Mouse (Mus musculus): Measurements from ENCODE around the gene Cul3. TPM values are rescaled to one million over a fixed set of nuclear protein-coding genes. Genes with fewer than 3 reads are reported as not detected.

Gene Cul3
- polyA plus RNA-seq, 1 experiment from 2014 or later: 23.7 TPM

GRCm38 (mm10) chr1:80241579-80241978, 98.7 kb downstream of the Cul3 start:
- no peaks in the 10 kb centered on the region for H3K4me1 ChIP-seq (replicated peaks; ENCODE audit: control insufficient read depth, insufficient read depth)
- H3K27me3 ChIP-seq (ENCODE audit: control insufficient read depth, insufficient read depth, low read length): no peaks in the 10 kb centered on the region
- ATAC-seq (ENCODE audit: low FRiP score, low TSS enrichment) (no peak), DNase-seq (ENCODE audit: low spot score) (no peak)
- WGBS: 89% methylated on average over 6 of the region's 6 CpGs
- no peaks in the 10 kb centered on the region for H3K36me3 ChIP-seq (ENCODE audit: control insufficient read depth, insufficient read depth, low read length)
- H3K9ac ChIP-seq (ENCODE audit: low read length): no peak overlapping the region
- no peak overlapping the region for H3K27ac ChIP-seq (replicated peaks)
- TF ChIP-seq EP300 (optimal IDR thresholded peaks at IDR 0.05): no peak
- TF ChIP-seq CTCF (IDR thresholded peaks at IDR 0.05; ENCODE audit: low read depth): no peak
- H3K4me2 ChIP-seq (replicated peaks; ENCODE audit: low read depth): no peak overlapping the region
- no peak overlapping the region for H3K4me3 ChIP-seq (ENCODE audit: low read depth, low read length)
- H3K9me3 ChIP-seq (ENCODE audit: control insufficient read depth, low read length): no peaks in the 10 kb centered on the region

GRCm38 (mm10) chr1:80240017-80240660, 100.1 kb downstream of the Cul3 start:
- 51% methylated on average over 12 of the region's 12 CpGs for WGBS
- TF ChIP-seq EP300 (optimal IDR thresholded peaks at IDR 0.05) (no peak), CTCF (IDR thresholded peaks at IDR 0.05; ENCODE audit: low read depth) (no peak)

GRCm38 (mm10) chr1:80239481-80239880, 100.8 kb downstream of the Cul3 start:
- DNase-seq (ENCODE audit: low spot score) (no peak), ATAC-seq (ENCODE audit: low FRiP score, low TSS enrichment) (no peak)
- H3K9me3 ChIP-seq (ENCODE audit: control insufficient read depth, low read length): no peaks in the 10 kb centered on the region
- TF ChIP-seq EP300 (optimal IDR thresholded peaks at IDR 0.05): no peak
- TF ChIP-seq CTCF (IDR thresholded peaks at IDR 0.05; ENCODE audit: low read depth): no peak
- H3K36me3 ChIP-seq (ENCODE audit: control insufficient read depth, insufficient read depth, low read length): no peaks in the 10 kb centered on the region
- no peak overlapping the region for H3K4me2 ChIP-seq (replicated peaks; ENCODE audit: low read depth)
- H3K4me1 ChIP-seq (replicated peaks; ENCODE audit: control insufficient read depth, insufficient read depth): no peaks in the 10 kb centered on the region
- H3K9ac ChIP-seq (ENCODE audit: low read length): no peak overlapping the region
- H3K4me3 ChIP-seq (ENCODE audit: low read depth, low read length): no peak overlapping the region
- no peaks in the 10 kb centered on the region for H3K27me3 ChIP-seq (ENCODE audit: control insufficient read depth, insufficient read depth, low read length)
- no peak overlapping the region for H3K27ac ChIP-seq (replicated peaks)
- WGBS: 72% methylated on average over 11 of the region's 11 CpGs

More at GRCm38 (mm10) chr1:80240017-80240660, 100.1 kb downstream of the Cul3 start:
- Histone ChIP-seq H3K27me3 (ENCODE audit: control insufficient read depth, insufficient read depth, low read length) (no peaks in the 10 kb centered on the region), H3K4me2 (replicated peaks; ENCODE audit: low read depth) (no peak overlapping the region), H3K27ac (replicated peaks) (no peak overlapping the region), H3K36me3 (ENCODE audit: control insufficient read depth, insufficient read depth, low read length) (no peaks in the 10 kb centered on the region), H3K9me3 (ENCODE audit: control insufficient read depth, low read length) (no peaks in the 10 kb centered on the region), H3K4me3 (ENCODE audit: low read depth, low read length) (no peak overlapping the region), H3K9ac (ENCODE audit: low read length) (no peak overlapping the region), H3K4me1 (replicated peaks; ENCODE audit: control insufficient read depth, insufficient read depth) (no peaks in the 10 kb centered on the region)
- DNase-seq (ENCODE audit: low spot score) (no peak), ATAC-seq (ENCODE audit: low FRiP score, low TSS enrichment) (no peak)

GRCm38 (mm10) chr1:80236951-80237702, 103.2 kb downstream of the Cul3 start:
- H3K9ac ChIP-seq (ENCODE audit: low read length): no peak overlapping the region
- H3K27ac ChIP-seq (replicated peaks): no peak overlapping the region
- H3K4me1 ChIP-seq (replicated peaks; ENCODE audit: control insufficient read depth, insufficient read depth): no peaks in the 10 kb centered on the region
- H3K4me3 ChIP-seq (ENCODE audit: low read depth, low read length): no peak overlapping the region
- H3K27me3 ChIP-seq (ENCODE audit: control insufficient read depth, insufficient read depth, low read length): no peaks in the 10 kb centered on the region
- no peaks in the 10 kb centered on the region for H3K9me3 ChIP-seq (ENCODE audit: control insufficient read depth, low read length)
- DNase-seq (ENCODE audit: low spot score) (no peak), ATAC-seq (ENCODE audit: low FRiP score, low TSS enrichment) (no peak)
- 66% methylated on average over 11 of the region's 11 CpGs for WGBS
- no peak overlapping the region for H3K4me2 ChIP-seq (replicated peaks; ENCODE audit: low read depth)
- H3K36me3 ChIP-seq (ENCODE audit: control insufficient read depth, insufficient read depth, low read length): no peaks in the 10 kb centered on the region
- no peak for TF ChIP-seq EP300 (optimal IDR thresholded peaks at IDR 0.05)
- no peak for TF ChIP-seq CTCF (IDR thresholded peaks at IDR 0.05; ENCODE audit: low read depth)

GRCm38 (mm10) chr1:80236126-80236525, 104.2 kb downstream of the Cul3 start:
- 24% methylated on average over 1 of the region's 1 CpGs for WGBS
- no peak for TF ChIP-seq CTCF (IDR thresholded peaks at IDR 0.05; ENCODE audit: low read depth)
- TF ChIP-seq EP300 (optimal IDR thresholded peaks at IDR 0.05): no peak
- DNase-seq (ENCODE audit: low spot score): no peak

GRCm38 (mm10) chr1:80230612-80231011, 109.7 kb downstream of the Cul3 start:
- Histone ChIP-seq H3K4me1 (replicated peaks; ENCODE audit: control insufficient read depth, insufficient read depth) (no peaks in the 10 kb centered on the region), H3K27ac (replicated peaks) (no peak overlapping the region), H3K27me3 (ENCODE audit: control insufficient read depth, insufficient read depth, low read length) (no peaks in the 10 kb centered on the region), H3K4me2 (replicated peaks; ENCODE audit: low read depth) (no peak overlapping the region), H3K9me3 (ENCODE audit: control insufficient read depth, low read length) (no peaks in the 10 kb centered on the region), H3K36me3 (ENCODE audit: control insufficient read depth, insufficient read depth, low read length) (no peaks in the 10 kb centered on the region), H3K4me3 (ENCODE audit: low read depth, low read length) (no peak overlapping the region), H3K9ac (ENCODE audit: low read length) (no peak overlapping the region)
- TF ChIP-seq EP300 (optimal IDR thresholded peaks at IDR 0.05): no peak
- peak; percentile 46 for TF ChIP-seq CTCF (IDR thresholded peaks at IDR 0.05; ENCODE audit: low read depth)
- no peak for ATAC-seq (ENCODE audit: low FRiP score, low TSS enrichment)
- 79% methylated on average over 1 of the region's 1 CpGs for WGBS
- DNase-seq (ENCODE audit: low spot score): no peak

More at GRCm38 (mm10) chr1:80236126-80236525, 104.2 kb downstream of the Cul3 start:
- Histone ChIP-seq H3K36me3 (ENCODE audit: control insufficient read depth, insufficient read depth, low read length) (no peaks in the 10 kb centered on the region), H3K4me3 (ENCODE audit: low read depth, low read length) (no peak overlapping the region), H3K9me3 (ENCODE audit: control insufficient read depth, low read length) (no peaks in the 10 kb centered on the region), H3K9ac (ENCODE audit: low read length) (no peak overlapping the region), H3K27me3 (ENCODE audit: control insufficient read depth, insufficient read depth, low read length) (no peaks in the 10 kb centered on the region), H3K4me2 (replicated peaks; ENCODE audit: low read depth) (no peak overlapping the region), H3K27ac (replicated peaks) (no peak overlapping the region), H3K4me1 (replicated peaks; ENCODE audit: control insufficient read depth, insufficient read depth) (no peaks in the 10 kb centered on the region)
- ATAC-seq (ENCODE audit: low FRiP score, low TSS enrichment): no peak
